Mouse (Mus musculus) adrenal gland, adult 10 weeks (tissue): ENCODE results near the gene Rae1. TPM values are rescaled to one million over a fixed set of nuclear protein-coding genes. Genes with fewer than 3 reads are reported as not detected.

Experiments used
- polyA plus RNA-seq: library from polyadenylated mRNA; stranded (reverse); fragments of 350-450 nt; fragmentation: Illumina TruSeq; extraction: RNeasy Lipid Tissue Mini Kit (QIAGEN cat#74804); gene quantifications from one replicate; pipeline ENCODE4 v1.2.3, GENCODE M21; 2014; ENCODE audit warnings: low read depth, low replicate concordance

Rae1 gene
- polyA plus RNA-seq, result 53.0 TPM

DNA sequence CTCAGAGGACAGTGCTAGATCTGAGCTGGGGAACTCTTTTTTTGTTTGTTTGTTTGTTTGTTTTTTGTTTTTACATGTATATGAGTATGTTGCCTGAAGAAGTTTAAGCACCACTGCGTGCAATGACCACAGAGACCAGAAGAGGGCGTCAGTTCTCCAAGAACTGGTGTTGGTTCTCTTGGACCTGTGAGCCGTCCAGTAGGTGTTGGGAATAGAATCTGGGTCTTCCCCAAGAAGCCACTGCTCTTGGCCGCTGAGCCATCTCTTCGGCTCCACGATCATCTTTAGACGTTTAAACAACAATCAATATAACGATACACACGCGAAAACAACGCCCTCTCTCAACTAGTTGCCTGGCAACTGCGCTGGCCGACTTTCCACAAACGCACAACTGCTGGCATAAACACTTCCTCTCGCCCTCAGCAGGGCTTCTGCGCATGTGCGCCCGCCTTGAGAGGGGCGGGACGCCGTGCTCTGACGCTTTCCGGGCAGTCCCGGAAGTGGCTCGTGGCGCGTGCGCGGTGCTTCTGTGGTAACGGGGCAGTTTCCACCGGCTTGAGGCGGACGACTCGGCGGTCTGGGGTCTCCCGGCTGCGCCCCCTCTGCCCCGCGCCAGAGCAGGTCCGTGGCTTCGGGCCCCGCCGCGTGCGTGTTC, at the start of gene Rae1:
Rae1 (plus strand) TSS at position 488 of the 655 bp plus-strand sequence.

DNA sequence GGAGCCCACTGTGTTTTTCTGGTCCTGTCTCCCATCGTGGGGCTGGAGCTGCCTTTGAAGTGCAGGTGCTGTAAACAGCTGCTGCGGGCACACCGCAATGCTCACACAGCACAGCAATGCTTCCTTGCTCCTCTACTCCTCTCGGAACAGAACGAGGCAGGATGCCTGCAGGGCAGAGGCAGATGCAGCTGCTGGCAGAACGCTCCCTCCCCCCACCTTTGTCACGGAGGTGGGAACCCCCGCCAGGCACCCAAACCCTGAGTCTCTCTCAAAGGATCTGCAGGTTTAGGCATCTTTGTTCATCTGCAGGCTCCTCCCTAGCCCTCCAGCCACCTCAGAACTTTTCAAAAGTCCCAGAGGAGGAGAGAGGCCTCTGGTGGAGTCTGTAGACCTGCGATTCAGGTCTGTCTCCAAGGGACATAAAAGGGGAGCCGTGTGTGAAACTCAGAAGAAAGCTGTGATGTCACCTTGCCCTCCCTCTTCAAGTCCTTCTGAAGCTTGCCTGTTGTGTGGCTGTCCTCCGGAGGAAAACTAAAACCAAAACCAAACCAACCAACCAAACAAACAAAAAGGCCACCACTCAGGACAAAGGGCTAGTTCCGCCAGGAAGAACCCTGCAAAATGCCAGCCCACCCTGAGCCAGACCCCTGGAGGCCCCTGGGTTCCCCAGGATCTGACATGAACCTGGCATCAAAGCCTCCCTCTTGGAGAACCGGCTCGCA, 22.3 kb upstream of the Rae1 start, which contains the start of gene Spo11:
Spo11 (plus strand) TSS at position 292 of the 722 bp plus-strand sequence.

DNA sequence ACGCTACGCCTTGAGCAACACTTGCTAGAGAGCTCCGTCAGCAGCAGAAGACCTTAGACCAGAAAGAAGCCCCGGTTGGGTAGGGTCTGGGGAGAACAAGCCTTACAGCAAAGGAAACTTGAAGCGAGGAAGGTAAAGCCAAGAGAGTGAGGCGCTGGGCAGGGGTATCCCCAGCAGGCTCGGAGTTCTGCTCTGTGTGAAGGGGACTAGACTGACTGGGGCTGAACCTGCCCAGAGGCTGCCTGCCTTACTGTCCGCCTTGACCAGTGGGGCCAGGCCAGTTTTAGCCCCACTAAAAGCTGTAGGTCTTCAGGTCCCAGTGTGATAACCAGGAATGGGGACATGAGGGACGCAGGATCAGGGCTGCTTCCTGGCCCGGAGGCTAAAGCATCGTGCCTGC, 20.5 kb downstream of the Rae1 start, which contains the start of gene Rbm38:
Rbm38 (plus strand) TSS at position 69 of the 400 bp plus-strand sequence.

Other genes with a start within 250 kb of the Rae1 start
- 9.6 TPM for gene Bmp7, start 59.8 kb upstream of the Rae1 start, polyA plus RNA-seq
- gene Spo11, start 22.4 kb upstream of the Rae1 start, polyA plus RNA-seq, result not detected
- 0.64 TPM for gene Rbm38, start 20.4 kb downstream of the Rae1 start, polyA plus RNA-seq
- not detected for gene Ctcfl, start 119.4 kb downstream of the Rae1 start, polyA plus RNA-seq
- gene Pck1, start 152.9 kb downstream of the Rae1 start, polyA plus RNA-seq, result 166 TPM
- gene Zbp1, start 218.8 kb downstream of the Rae1 start, polyA plus RNA-seq, result 1.2 TPM